Mouse (Mus musculus): ENCODE measurements around the gene Dnajb12. TPM values are rescaled to one million over a fixed set of nuclear protein-coding genes. Genes with fewer than 3 reads are reported as not detected.

Gene Dnajb12
- total and polyA plus RNA-seq, 2 experiments, result 22.4 to 47.0 TPM

GRCm38 (mm10) chr10:59943421-59943989 is 64.1 kb downstream of the Dnajb12 start:
- no peaks in the 10 kb centered on the region for H3K27me3 ChIP-seq (ENCODE audit: control insufficient read depth, insufficient read depth, low read length)
- H3K9ac ChIP-seq (ENCODE audit: low read depth, low read length), result peak overlapping the region; percentile 14; the same call in 1 of the 2 replicates
- no peak overlapping the region; the same call in 1 of the 2 replicates for H3K4me3 ChIP-seq (ENCODE audit: insufficient read depth, low read depth, low read length)
- 12% methylated on average over 13 of the region's 13 CpGs for WGBS
- no peaks in the 10 kb centered on the region for H3K36me3 ChIP-seq (ENCODE audit: control insufficient read depth, insufficient read depth, low read length)
- peaks cover 9% of the 10 kb centered on the region for H3K4me1 ChIP-seq (ENCODE audit: control insufficient read depth, insufficient read depth, low read length)
- peak; percentile 83 for DNase-seq (ENCODE audit: extremely low read depth, low read depth, low spot score)
- no peaks in the 10 kb centered on the region for H3K79me2 ChIP-seq (ENCODE audit: control insufficient read depth, insufficient read depth, low read length)
- no peak overlapping the region for H3K27ac ChIP-seq (replicated peaks; ENCODE audit: insufficient read depth, low read depth, low read length)
- TF ChIP-seq POLR2A (IDR thresholded peaks at IDR 0.05; ENCODE audit: extremely low read depth, insufficient read depth, low read length) (no peak), CTCF (IDR thresholded peaks at IDR 0.05; ENCODE audit: low read depth, low read length) (no peak)

- no peaks in the 10 kb centered on the region for H3K36me3 ChIP-seq (ENCODE audit: control insufficient read depth, insufficient read depth, low read length)
- DNase-seq (ENCODE audit: extremely low read depth, low read depth, low spot score), result no peak
- no peaks in the 10 kb centered on the region for H3K27me3 ChIP-seq (ENCODE audit: control insufficient read depth, insufficient read depth, low read length)
- WGBS, result 95% methylated on average over 3 of the region's 3 CpGs
- H3K4me1 ChIP-seq (ENCODE audit: control insufficient read depth, insufficient read depth, low read length), result peaks cover 15% of the 10 kb centered on the region
- no peak overlapping the region for H3K9ac ChIP-seq (ENCODE audit: low read depth, low read length)
- no peaks in the 10 kb centered on the region for H3K79me2 ChIP-seq (ENCODE audit: control insufficient read depth, insufficient read depth, low read length)
- TF ChIP-seq POLR2A (IDR thresholded peaks at IDR 0.05; ENCODE audit: extremely low read depth, insufficient read depth, low read length) (no peak), CTCF (IDR thresholded peaks at IDR 0.05; ENCODE audit: low read depth, low read length) (no peak)
- no peak overlapping the region for H3K27ac ChIP-seq (replicated peaks; ENCODE audit: insufficient read depth, low read depth, low read length)
- no peak overlapping the region for H3K4me3 ChIP-seq (ENCODE audit: insufficient read depth, low read depth, low read length)
Measured at GRCm38 (mm10) chr10:59945416-59945815, 66.1 kb downstream of the Dnajb12 start.

- Histone ChIP-seq H3K79me2 (ENCODE audit: control insufficient read depth, insufficient read depth, low read length) (no peaks in the 10 kb centered on the region), H3K27me3 (ENCODE audit: control insufficient read depth, insufficient read depth, low read length) (no peaks in the 10 kb centered on the region), H3K27ac (replicated peaks; ENCODE audit: insufficient read depth, low read depth, low read length) (no peak overlapping the region), H3K9ac (ENCODE audit: low read depth, low read length) (no peak overlapping the region), H3K36me3 (ENCODE audit: control insufficient read depth, insufficient read depth, low read length) (no peaks in the 10 kb centered on the region), H3K4me1 (ENCODE audit: control insufficient read depth, insufficient read depth, low read length) (peaks cover 17% of the 10 kb centered on the region), H3K4me3 (ENCODE audit: insufficient read depth, low read depth, low read length) (no peak overlapping the region)
- WGBS, result 94% methylated on average over 5 of the region's 5 CpGs
- TF ChIP-seq CTCF (IDR thresholded peaks at IDR 0.05; ENCODE audit: low read depth, low read length) (no peak), POLR2A (IDR thresholded peaks at IDR 0.05; ENCODE audit: extremely low read depth, insufficient read depth, low read length) (no peak)
- no peak for DNase-seq (ENCODE audit: extremely low read depth, low read depth, low spot score)
Measured at GRCm38 (mm10) chr10:59946362-59946761, 67.0 kb downstream of the Dnajb12 start.

GRCm38 (mm10) chr10:59947296-59948073 is 68.1 kb downstream of the Dnajb12 start:
- TF ChIP-seq CTCF (IDR thresholded peaks at IDR 0.05; ENCODE audit: low read depth, low read length), result no peak
- TF ChIP-seq POLR2A (IDR thresholded peaks at IDR 0.05; ENCODE audit: extremely low read depth, insufficient read depth, low read length), result no peak
- no peak overlapping the region for H3K9ac ChIP-seq (ENCODE audit: low read depth, low read length)
- no peaks in the 10 kb centered on the region for H3K36me3 ChIP-seq (ENCODE audit: control insufficient read depth, insufficient read depth, low read length)
- H3K79me2 ChIP-seq (ENCODE audit: control insufficient read depth, insufficient read depth, low read length), result no peaks in the 10 kb centered on the region
- no peak overlapping the region for H3K27ac ChIP-seq (replicated peaks; ENCODE audit: insufficient read depth, low read depth, low read length)
- H3K4me1 ChIP-seq (ENCODE audit: control insufficient read depth, insufficient read depth, low read length), result peaks cover 20% of the 10 kb centered on the region
- no peaks in the 10 kb centered on the region for H3K27me3 ChIP-seq (ENCODE audit: control insufficient read depth, insufficient read depth, low read length)
- WGBS, result 77% methylated on average over 7 of the region's 7 CpGs
- DNase-seq (ENCODE audit: extremely low read depth, low read depth, low spot score), result no peak
- no peak overlapping the region for H3K4me3 ChIP-seq (ENCODE audit: insufficient read depth, low read depth, low read length)

GRCm38 (mm10) chr10:59948363-59949254 is 69.3 kb downstream of the Dnajb12 start:
- H3K9ac ChIP-seq (ENCODE audit: low read depth, low read length), result no peak overlapping the region
- TF ChIP-seq POLR2A (IDR thresholded peaks at IDR 0.05; ENCODE audit: extremely low read depth, insufficient read depth, low read length) (no peak), CTCF (IDR thresholded peaks at IDR 0.05; ENCODE audit: low read depth, low read length) (no peak)
- H3K79me2 ChIP-seq (ENCODE audit: control insufficient read depth, insufficient read depth, low read length), result no peaks in the 10 kb centered on the region
- H3K4me3 ChIP-seq (ENCODE audit: insufficient read depth, low read depth, low read length), result no peak overlapping the region
- H3K36me3 ChIP-seq (ENCODE audit: control insufficient read depth, insufficient read depth, low read length), result no peaks in the 10 kb centered on the region
- WGBS, result 61% methylated on average over 6 of the region's 6 CpGs
- peaks cover 12% of the 10 kb centered on the region for H3K4me1 ChIP-seq (ENCODE audit: control insufficient read depth, insufficient read depth, low read length)
- peak; percentile 37 for DNase-seq (ENCODE audit: extremely low read depth, low read depth, low spot score)
- no peak overlapping the region for H3K27ac ChIP-seq (replicated peaks; ENCODE audit: insufficient read depth, low read depth, low read length)
- no peaks in the 10 kb centered on the region for H3K27me3 ChIP-seq (ENCODE audit: control insufficient read depth, insufficient read depth, low read length)

Other genes with a start within 250 kb of the Dnajb12 start
- 24.1 and 26.4 TPM in 2 replicates for gene Micu1, start 177.1 kb upstream of the Dnajb12 start, total RNA-seq (2014; rRNA removed)
- 23.7 and 24.4 TPM in 2 replicates for gene Micu1, start 177.1 kb upstream of the Dnajb12 start, polyA plus RNA-seq (2012; rRNA removed)
- gene Ddit4, start 72.3 kb downstream of the Dnajb12 start, total RNA-seq (2014; rRNA removed), result 5.2 and 8.8 TPM in 2 replicates
- 13.6 and 16.4 TPM in 2 replicates for gene Ddit4, start 72.3 kb downstream of the Dnajb12 start, polyA plus RNA-seq (2012; rRNA removed)
- gene Ascc1, start 123.2 kb downstream of the Dnajb12 start, total RNA-seq (2014; rRNA removed), result 8.5 and 10.8 TPM in 2 replicates
- 12.9 and 15.6 TPM in 2 replicates for gene Ascc1, start 123.2 kb downstream of the Dnajb12 start, polyA plus RNA-seq (2012; rRNA removed)
- gene Anapc16, start 123.6 kb downstream of the Dnajb12 start, total RNA-seq (2014; rRNA removed), result 22.8 and 28.1 TPM in 2 replicates
- 48.9 and 50.4 TPM in 2 replicates for gene Anapc16, start 123.6 kb downstream of the Dnajb12 start, polyA plus RNA-seq (2012; rRNA removed)
- gene Spock2, start 226.7 kb downstream of the Dnajb12 start, total RNA-seq (2014; rRNA removed), result 0.18 and 0.40 TPM in 2 replicates
- gene Spock2, start 226.7 kb downstream of the Dnajb12 start, polyA plus RNA-seq (2012; rRNA removed), result 0.34 and 0.40 TPM in 2 replicates